Mouse (Mus musculus): ENCODE results near the gene Hdac4. TPM values are rescaled to one million over a fixed set of nuclear protein-coding genes. Genes with fewer than 3 reads are reported as not detected.

Hdac4 gene
- polyA plus RNA-seq, 1 experiment, result 6.8 TPM

DNA sequence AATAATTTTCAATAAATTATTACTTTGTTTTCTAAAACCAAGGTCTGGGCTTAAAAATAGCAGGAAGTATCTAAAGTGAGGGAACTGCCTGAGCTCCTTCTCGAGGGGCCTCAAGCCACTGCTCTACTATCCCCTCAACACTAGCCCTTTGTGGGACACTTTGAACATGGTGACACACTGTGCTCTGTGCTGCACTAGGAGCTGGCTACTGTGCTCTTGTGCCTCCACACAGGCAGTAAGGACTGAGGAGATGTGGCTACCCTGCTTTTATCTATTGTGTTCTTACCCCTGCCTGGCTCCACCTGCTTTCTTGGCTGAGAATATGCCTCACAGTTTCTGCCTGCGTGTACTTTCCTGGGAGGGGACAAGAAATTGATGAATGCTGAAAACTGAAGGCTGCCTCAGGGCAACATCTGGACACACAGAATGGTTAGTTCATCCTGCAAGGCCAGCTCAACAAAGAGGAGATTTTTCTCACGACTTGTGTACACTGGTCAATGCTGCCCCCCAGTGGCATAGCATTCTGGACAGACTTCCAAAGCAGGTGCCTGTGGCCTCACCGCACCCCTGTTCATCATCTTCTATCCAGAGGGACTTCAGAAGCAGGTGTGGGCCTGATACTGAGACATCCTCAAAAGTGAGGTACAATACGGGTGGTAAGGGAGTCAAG is 226.7 kb downstream of the Hdac4 start:
- no peak for TF ChIP-seq POLR2A (IDR thresholded peaks at IDR 0.05; ENCODE audit: borderline replicate concordance, low read depth, low read length)
- TF ChIP-seq CTCF (IDR thresholded peaks at IDR 0.05; ENCODE audit: low read depth, low read length), result peak; percentile 32; the same call in 1 of the 2 replicates
- Histone ChIP-seq H3K4me1 (ENCODE audit: control insufficient read depth, insufficient read depth, low read length) (no peaks in the 10 kb centered on the region), H3K4me3 (ENCODE audit: insufficient read depth, low read length) (no peak overlapping the region), H3K27ac (ENCODE audit: insufficient read depth, low read depth, low read length) (no peak overlapping the region)

DNA sequence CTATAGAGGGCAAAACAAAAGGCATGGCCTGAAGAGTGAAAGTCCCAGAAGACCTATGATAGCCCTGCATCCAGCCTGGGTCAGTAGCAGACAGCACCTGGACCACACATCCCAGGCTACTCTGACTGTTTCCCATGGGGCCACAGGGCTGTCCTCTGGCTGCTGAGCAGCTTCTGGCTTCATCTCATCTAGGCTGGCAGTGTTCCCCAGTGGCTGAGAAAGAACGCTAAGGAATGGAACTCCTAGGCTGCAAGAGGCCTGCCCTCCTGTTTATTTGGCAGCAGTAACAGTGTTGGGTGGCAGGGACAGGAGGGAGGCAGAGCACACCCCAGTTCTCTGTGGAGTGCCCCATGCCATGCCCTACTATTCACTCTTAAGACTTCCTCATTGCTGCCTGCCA is 228.5 kb downstream of the Hdac4 start:
- TF ChIP-seq POLR2A (IDR thresholded peaks at IDR 0.05; ENCODE audit: borderline replicate concordance, low read depth, low read length) (no peak), CTCF (IDR thresholded peaks at IDR 0.05; ENCODE audit: low read depth, low read length) (no peak)
- H3K4me1 ChIP-seq (ENCODE audit: control insufficient read depth, insufficient read depth, low read length), result no peaks in the 10 kb centered on the region
- H3K27ac ChIP-seq (ENCODE audit: insufficient read depth, low read depth, low read length), result no peak overlapping the region
- H3K4me3 ChIP-seq (ENCODE audit: insufficient read depth, low read length), result no peak overlapping the region

DNA sequence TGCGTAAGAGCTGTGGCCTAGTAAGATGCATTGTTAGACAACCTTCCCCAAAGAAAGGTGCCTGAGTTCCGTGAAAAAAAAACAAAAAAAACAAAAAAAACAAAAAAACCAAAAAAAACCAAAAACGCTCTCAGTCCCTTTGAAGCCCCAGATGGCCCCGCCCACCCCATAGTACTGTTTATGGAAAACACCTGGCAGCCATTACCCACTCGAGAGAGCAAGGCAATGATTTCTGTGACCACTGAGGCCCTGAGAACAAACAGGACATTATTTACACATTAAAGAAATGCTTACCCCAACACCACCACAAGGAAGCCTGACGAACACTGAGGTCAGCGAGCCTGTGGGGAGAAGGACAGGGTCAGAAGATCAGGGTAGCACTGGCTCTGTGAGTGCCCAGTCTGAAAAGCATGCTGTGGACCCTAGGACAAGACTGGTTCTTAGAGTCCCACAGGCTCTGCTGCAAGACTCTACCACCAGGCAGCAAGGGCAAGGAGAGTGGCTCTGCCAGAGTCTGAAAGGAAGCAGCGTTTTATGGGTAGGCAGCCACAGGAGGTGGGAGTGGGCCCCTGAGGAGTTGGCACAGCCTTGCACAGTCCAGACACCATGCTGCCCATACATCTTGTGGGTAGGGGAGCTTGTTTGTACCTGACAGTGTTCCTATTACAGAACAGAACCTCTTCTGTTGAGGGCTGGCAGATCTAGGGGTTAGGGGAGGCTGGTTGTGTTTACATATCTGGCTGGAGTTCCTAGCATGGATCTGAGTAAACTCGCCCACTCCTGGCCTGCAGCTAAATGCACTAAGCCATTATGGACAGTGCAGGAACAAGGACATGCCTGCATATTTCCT is 230.8 kb downstream of the Hdac4 start:
- Histone ChIP-seq H3K27ac (ENCODE audit: insufficient read depth, low read depth, low read length) (no peak overlapping the region), H3K4me3 (ENCODE audit: insufficient read depth, low read length) (no peak overlapping the region), H3K4me1 (ENCODE audit: control insufficient read depth, insufficient read depth, low read length) (no peaks in the 10 kb centered on the region)
- TF ChIP-seq POLR2A (IDR thresholded peaks at IDR 0.05; ENCODE audit: borderline replicate concordance, low read depth, low read length) (no peak), CTCF (IDR thresholded peaks at IDR 0.05; ENCODE audit: low read depth, low read length) (no peak)

DNA sequence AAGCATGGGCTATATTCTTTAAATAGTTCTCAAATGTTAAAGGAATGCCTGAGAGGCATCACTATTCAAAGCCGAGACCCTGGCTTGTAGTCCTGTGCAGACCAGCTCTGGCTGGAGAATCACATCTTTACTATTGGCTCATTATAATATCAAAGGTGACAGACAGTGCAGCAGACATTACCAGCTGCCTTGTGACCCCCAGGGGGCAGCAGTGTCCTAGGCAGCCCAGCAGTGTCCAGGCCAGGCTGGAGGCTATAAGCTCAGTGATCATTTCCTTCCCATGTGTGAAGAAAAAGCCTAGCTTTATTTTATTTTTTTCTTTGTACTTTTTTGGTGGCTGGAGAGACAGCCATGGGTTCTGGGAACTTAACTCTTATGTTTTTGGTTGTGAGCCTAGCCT is 233.2 kb downstream of the Hdac4 start:
- Histone ChIP-seq H3K4me1 (ENCODE audit: control insufficient read depth, insufficient read depth, low read length) (peaks cover under 1% of the 10 kb centered on the region), H3K4me3 (ENCODE audit: insufficient read depth, low read length) (no peak overlapping the region), H3K27ac (ENCODE audit: insufficient read depth, low read depth, low read length) (no peak overlapping the region)
- TF ChIP-seq CTCF (IDR thresholded peaks at IDR 0.05; ENCODE audit: low read depth, low read length) (peak; percentile 67), POLR2A (IDR thresholded peaks at IDR 0.05; ENCODE audit: borderline replicate concordance, low read depth, low read length) (no peak)

DNA sequence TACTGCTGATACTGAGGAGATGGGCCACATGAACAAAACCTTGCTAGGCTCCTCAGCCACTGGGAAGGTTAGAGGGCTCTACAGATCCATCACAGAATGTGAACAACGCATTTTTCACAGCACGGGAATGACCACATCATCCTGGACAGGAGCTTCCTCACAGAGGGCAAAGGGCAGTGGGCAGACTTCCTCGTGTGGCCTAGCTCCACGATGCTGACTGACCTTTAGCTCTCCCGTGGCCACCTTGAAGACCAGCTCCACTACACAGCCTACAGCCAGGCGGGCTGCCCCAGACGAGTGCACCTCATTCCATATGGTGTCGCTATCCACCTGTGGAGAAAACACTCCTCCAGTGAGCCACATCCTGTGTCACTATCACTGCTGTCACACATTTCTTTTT is 234.3 kb downstream of the Hdac4 start:
- no peak for TF ChIP-seq POLR2A (IDR thresholded peaks at IDR 0.05; ENCODE audit: borderline replicate concordance, low read depth, low read length)
- TF ChIP-seq CTCF (IDR thresholded peaks at IDR 0.05; ENCODE audit: low read depth, low read length), result no peak
- Histone ChIP-seq H3K27ac (ENCODE audit: insufficient read depth, low read depth, low read length) (no peak overlapping the region), H3K4me3 (ENCODE audit: insufficient read depth, low read length) (no peak overlapping the region), H3K4me1 (ENCODE audit: control insufficient read depth, insufficient read depth, low read length) (peaks cover 10% of the 10 kb centered on the region)

- TF ChIP-seq POLR2A (IDR thresholded peaks at IDR 0.05; ENCODE audit: borderline replicate concordance, low read depth, low read length) (no peak), CTCF (IDR thresholded peaks at IDR 0.05; ENCODE audit: low read depth, low read length) (no peak)
- no peak overlapping the region for H3K4me3 ChIP-seq (ENCODE audit: insufficient read depth, low read length)
- no peak overlapping the region for H3K27ac ChIP-seq (ENCODE audit: insufficient read depth, low read depth, low read length)
- peaks cover 22% of the 10 kb centered on the region for H3K4me1 ChIP-seq (ENCODE audit: control insufficient read depth, insufficient read depth, low read length)
These were observed 235.6 kb downstream of the Hdac4 start for GRCm38 (mm10) chr1:91959891-91960290.

GRCm38 (mm10) chr1:91959044-91959443 is 236.5 kb downstream of the Hdac4 start:
- no peak overlapping the region for H3K27ac ChIP-seq (ENCODE audit: insufficient read depth, low read depth, low read length)
- H3K4me3 ChIP-seq (ENCODE audit: insufficient read depth, low read length), result no peak overlapping the region
- no peak for TF ChIP-seq POLR2A (IDR thresholded peaks at IDR 0.05; ENCODE audit: borderline replicate concordance, low read depth, low read length)
- TF ChIP-seq CTCF (IDR thresholded peaks at IDR 0.05; ENCODE audit: low read depth, low read length), result no peak
- peaks cover 26% of the 10 kb centered on the region for H3K4me1 ChIP-seq (ENCODE audit: control insufficient read depth, insufficient read depth, low read length)

DNA sequence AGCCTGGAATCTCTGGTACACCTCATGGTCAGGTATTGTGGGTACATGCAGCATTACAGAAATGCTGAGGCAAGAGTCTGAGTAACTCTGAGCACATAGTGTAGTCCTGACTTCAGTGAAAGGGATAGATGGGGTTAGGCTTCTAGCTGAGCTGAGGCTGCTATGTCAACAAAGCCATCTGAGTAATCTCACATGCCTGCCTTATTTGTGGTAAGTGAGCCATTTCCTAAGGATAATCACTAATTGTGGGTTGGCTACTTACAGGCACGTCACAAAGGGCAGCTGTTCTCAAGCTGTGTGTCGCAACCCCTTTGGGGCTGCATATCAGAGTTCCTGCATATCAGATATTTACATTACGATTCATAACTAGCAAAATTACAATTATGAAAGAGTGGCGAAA is 239.3 kb downstream of the Hdac4 start:
- peaks cover 30% of the 10 kb centered on the region for H3K4me1 ChIP-seq (ENCODE audit: control insufficient read depth, insufficient read depth, low read length)
- TF ChIP-seq POLR2A (IDR thresholded peaks at IDR 0.05; ENCODE audit: borderline replicate concordance, low read depth, low read length), result no peak
- no peak overlapping the region for H3K27ac ChIP-seq (ENCODE audit: insufficient read depth, low read depth, low read length)
- no peak overlapping the region for H3K4me3 ChIP-seq (ENCODE audit: insufficient read depth, low read length)

GRCm38 (mm10) chr1:91954954-91955353 is 240.5 kb downstream of the Hdac4 start:
- TF ChIP-seq POLR2A (IDR thresholded peaks at IDR 0.05; ENCODE audit: borderline replicate concordance, low read depth, low read length), result no peak
- no peak for TF ChIP-seq CTCF (IDR thresholded peaks at IDR 0.05; ENCODE audit: low read depth, low read length)
- peak overlapping the region; percentile 51 for H3K4me3 ChIP-seq (ENCODE audit: insufficient read depth, low read length)
- peaks cover 30% of the 10 kb centered on the region for H3K4me1 ChIP-seq (ENCODE audit: control insufficient read depth, insufficient read depth, low read length)
- peak overlapping the region; percentile 63 for H3K27ac ChIP-seq (ENCODE audit: insufficient read depth, low read depth, low read length)

GRCm38 (mm10) chr1:91952912-91953311 is 242.6 kb downstream of the Hdac4 start:
- no peak for TF ChIP-seq POLR2A (IDR thresholded peaks at IDR 0.05; ENCODE audit: borderline replicate concordance, low read depth, low read length)
- TF ChIP-seq CTCF (IDR thresholded peaks at IDR 0.05; ENCODE audit: low read depth, low read length), result no peak
- peaks cover 30% of the 10 kb centered on the region for H3K4me1 ChIP-seq (ENCODE audit: control insufficient read depth, insufficient read depth, low read length)
- no peak overlapping the region for H3K4me3 ChIP-seq (ENCODE audit: insufficient read depth, low read length)
- H3K27ac ChIP-seq (ENCODE audit: insufficient read depth, low read depth, low read length), result no peak overlapping the region

Data from bone marrow macrophage, adult 2 months (primary cell).